Mouse (Mus musculus) forebrain, embryonic 14.5 days (tissue): Measurements from ENCODE around the gene Spata31d1d. TPM values are rescaled to one million over a fixed set of nuclear protein-coding genes. Genes with fewer than 3 reads are reported as not detected.

Experiments used
- ATAC-seq: fragments of 200-750 bp; cut with Nextera tagmentation; 2 replicates; pipeline ENCODE4 v1.8.0; 2017; ENCODE audit warnings: mild to moderate bottlenecking, moderate library complexity
- DNase-seq: peaks from one replicate; pipeline ENCODE4 v3.0.0-alpha.2; 2015; ENCODE audit warnings: low spot score
- H3K27ac ChIP-seq: fragments of 300-500 bp; sonication (generic); 2 replicates; pipeline ENCODE4 v1.5.1; 2014; ENCODE audit warnings: low read depth, mild to moderate bottlenecking, control low read depth, low read length, moderate library complexity
- H3K27me3 ChIP-seq: fragments of 300-500 bp; sonication (generic); replicated peaks from 2 replicates; pipeline ENCODE4 v1.6.1; 2014; ENCODE audit warnings: low read length, control low read depth, mixed read lengths; ENCODE audit not compliant: control insufficient read depth, insufficient read depth
- H3K36me3 ChIP-seq: fragments of 300-500 bp; sonication (generic); 2 replicates; pipeline ENCODE4 v1.6.1; 2014; ENCODE audit warnings: low read length, control low read depth; ENCODE audit not compliant: control insufficient read depth, insufficient read depth
- H3K4me1 ChIP-seq: fragments of 300-500 bp; sonication (generic); 2 replicates; pipeline ENCODE4 v1.6.1; 2014; ENCODE audit warnings: antibody characterized with exemption, low read length, control low read depth; ENCODE audit not compliant: control insufficient read depth, insufficient read depth
- H3K4me2 ChIP-seq: fragments of 300-500 bp; sonication (generic); 2 replicates; pipeline ENCODE4 v1.6.1; 2014; ENCODE audit warnings: mild to moderate bottlenecking, control low read depth, low read length
- H3K4me3 ChIP-seq: fragments of 300-500 bp; sonication (generic); 2 replicates; pipeline ENCODE4 v1.5.1; 2014; ENCODE audit warnings: low read depth, low read length, control low read depth
- H3K9ac ChIP-seq: fragments of 300-500 bp; sonication (generic); 2 replicates; pipeline ENCODE4 v1.6.1; 2014; ENCODE audit warnings: mild to moderate bottlenecking, low read length, control low read depth, moderate library complexity
- H3K9me3 ChIP-seq: fragments of 300-500 bp; sonication (generic); replicated peaks from 2 replicates; pipeline ENCODE4 v1.6.1; 2016; ENCODE audit warnings: low read length, control low read depth, mixed read lengths; ENCODE audit not compliant: control insufficient read depth
- WGBS: fragments of 180-500 bp; shearing (Covaris S2); extraction: QIAGEN DNeasy Blood & Tissue Kit; methylation state at CpG from one replicate; pipeline ENCODE4 v1.1.7; 2014; 5-methylcytosine and 5-hydroxymethylcytosine counted together
- polyA plus RNA-seq: library from polyadenylated mRNA; unstranded; fragments of >200 nt; fragmentation: Nextera tagmentation; extraction: Ambion mirVana; gene quantifications from 2 replicates; pipeline ENCODE4 v1.2.1, GENCODE M21; 2014

Gene Spata31d1d
- polyA plus RNA-seq, 1 experiment from 2014 or later = not detected

- Histone ChIP-seq H3K9me3 (no peaks in the 10 kb centered on the region), H3K27ac (no peak overlapping the region), H3K4me1 (no peaks in the 10 kb centered on the region), H3K4me3 (no peak overlapping the region), H3K9ac (no peak overlapping the region), H3K36me3 (no peaks in the 10 kb centered on the region), H3K4me2 (no peak overlapping the region), H3K27me3 (no peaks in the 10 kb centered on the region)
- ATAC-seq = no peak
- no peak for DNase-seq
- 55% methylated on average over 4 of the region's 4 CpGs for WGBS
Observed at GRCm38 (mm10) chr13:59679306-59679705, 52.2 kb downstream of the Spata31d1d start.

DNA sequence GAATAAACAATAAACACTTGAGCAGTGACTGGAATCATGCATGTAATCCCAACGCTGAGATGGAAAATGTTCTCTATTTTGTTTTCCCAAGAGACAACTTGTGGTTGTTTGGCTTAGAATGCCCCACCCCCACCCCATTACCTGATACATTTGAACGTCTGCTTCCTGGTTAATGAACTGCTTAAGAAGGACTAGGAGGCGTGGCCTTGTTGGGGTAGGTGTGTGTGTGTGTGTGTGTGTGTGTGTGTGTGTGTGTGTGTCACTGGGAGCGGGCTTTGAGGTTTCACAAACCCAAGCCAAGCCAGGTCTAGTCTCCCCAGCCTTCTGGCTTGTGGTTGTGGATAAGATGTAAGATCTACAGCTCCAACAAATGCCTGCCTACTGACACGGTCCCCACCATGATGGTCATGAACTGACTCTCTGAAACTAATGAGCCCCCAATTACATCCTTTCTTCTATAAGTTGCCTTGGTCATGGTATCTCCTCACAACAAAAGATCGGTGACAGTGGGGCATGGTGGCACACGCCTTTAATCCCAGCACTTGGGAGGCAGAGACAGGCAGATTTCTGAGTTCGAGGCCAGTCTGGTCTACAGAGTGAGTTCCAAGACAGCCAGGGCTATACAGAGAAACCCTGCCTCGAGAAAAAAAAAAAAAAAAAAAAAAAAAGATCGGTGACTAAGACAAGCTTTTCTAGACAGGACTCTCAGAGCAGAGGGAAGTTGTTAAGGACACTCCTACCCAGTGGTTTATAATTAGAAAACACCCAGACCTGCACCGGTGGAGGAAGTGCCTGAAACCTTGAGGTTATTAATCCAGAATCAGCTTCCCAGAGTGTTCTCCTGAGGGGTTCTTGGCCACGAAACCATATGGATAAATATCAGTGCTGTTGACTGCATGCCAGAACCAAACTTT, 55.0 kb downstream of the Spata31d1d start:
- DNase-seq (no peak), ATAC-seq (no peak)
- Histone ChIP-seq H3K36me3 (no peaks in the 10 kb centered on the region), H3K4me2 (peak overlapping the region; percentile 74; the same call in 1 of the 2 replicates), H3K9ac (no peak overlapping the region), H3K4me3 (peak overlapping the region; percentile 81; the same call in 1 of the 2 replicates), H3K27me3 (no peaks in the 10 kb centered on the region), H3K27ac (no peak overlapping the region), H3K9me3 (no peaks in the 10 kb centered on the region), H3K4me1 (peaks cover 5% of the 10 kb centered on the region)
- WGBS = 83% methylated on average over 12 of the region's 12 CpGs

Other genes starting within 250 kb of the Spata31d1d start
- gene Agtpbp1, start 146.5 kb downstream of the Spata31d1d start, polyA plus RNA-seq = 51.8 and 69.6 TPM in 2 replicates
- 152 and 157 TPM in 2 replicates for gene Naa35, start 146.5 kb downstream of the Spata31d1d start, polyA plus RNA-seq
- gene Golm1, start 55.9 kb downstream of the Spata31d1d start, polyA plus RNA-seq = 50.1 and 57.7 TPM in 2 replicates
- not detected in 2 replicates for gene 4921517D22Rik, start 37.6 kb downstream of the Spata31d1d start, polyA plus RNA-seq
- not detected in 2 replicates for gene Spata31d1a, start 21.4 kb downstream of the Spata31d1d start, polyA plus RNA-seq
- not detected in 2 replicates for gene Spata31d1b, start 19.5 kb downstream of the Spata31d1d start, polyA plus RNA-seq
- 0.19 TPM in 1 of 2 replicates, not detected in the other for gene 1700014D04Rik, start 15.0 kb upstream of the Spata31d1d start, polyA plus RNA-seq
- 178 and 191 TPM in 2 replicates for gene Isca1, start 38.1 kb upstream of the Spata31d1d start, polyA plus RNA-seq
- not detected in 2 replicates for gene Gm49354, start 50.5 kb upstream of the Spata31d1d start, polyA plus RNA-seq
- gene Tut7, start 91.4 kb upstream of the Spata31d1d start, polyA plus RNA-seq = 33.5 and 43.0 TPM in 2 replicates